Mouse (Mus musculus) ovary, postnatal 10 days (tissue): ENCODE data around the gene Dna2.
"Not testable (repeated sequence)": the region's sequence is repeated elsewhere in the genome, so short reads cannot be mapped to it uniquely, and the experiment has no call there.

ENCODE experiments used
- DNase-seq: peaks from one replicate; pipeline ENCODE4 v3.0.0; 2022; ENCODE audit warnings: low spot score

The Dna2 gene

GRCm38 (mm10) chr10:62946738-62947471 is at the start of gene Dna2:
TSS of gene Dna2 (plus strand) at chr10:62947026.
- peak; percentile 60 for DNase-seq

GRCm38 (mm10) chr10:62897437-62897836 is 49.4 kb upstream of the Dna2 start:
- no peak for DNase-seq

- DNase-seq: no peak
Observed at GRCm38 (mm10) chr10:62898061-62898460, 48.8 kb upstream of the Dna2 start.

- DNase-seq: no peak
Observed at GRCm38 (mm10) chr10:62900144-62900543, 46.7 kb upstream of the Dna2 start.

GRCm38 (mm10) chr10:62901826-62902225 is 45.0 kb upstream of the Dna2 start:
- DNase-seq: no peak

DNA sequence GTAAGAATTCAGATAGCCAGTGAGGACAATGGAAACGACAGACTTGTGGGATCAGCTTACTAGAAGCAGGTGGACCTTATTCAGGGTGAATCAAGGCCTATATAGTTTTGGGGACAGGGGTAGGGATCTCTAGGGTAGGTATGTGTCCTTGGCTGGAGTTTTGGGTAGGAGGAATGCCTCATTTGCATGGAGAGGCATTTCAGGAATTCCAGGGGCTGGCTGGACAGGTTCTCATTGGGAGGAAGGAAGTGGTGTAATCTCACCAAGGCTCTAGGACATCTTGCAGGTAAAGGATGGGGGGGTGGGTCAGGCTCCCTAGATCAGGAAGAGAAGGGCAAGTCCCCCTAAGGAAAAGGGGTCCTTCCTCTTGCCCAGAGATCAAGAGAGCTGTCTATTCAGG is 44.0 kb upstream of the Dna2 start:
- no peak for DNase-seq

GRCm38 (mm10) chr10:62906336-62906735 is 40.5 kb upstream of the Dna2 start:
- DNase-seq: no peak

DNA sequence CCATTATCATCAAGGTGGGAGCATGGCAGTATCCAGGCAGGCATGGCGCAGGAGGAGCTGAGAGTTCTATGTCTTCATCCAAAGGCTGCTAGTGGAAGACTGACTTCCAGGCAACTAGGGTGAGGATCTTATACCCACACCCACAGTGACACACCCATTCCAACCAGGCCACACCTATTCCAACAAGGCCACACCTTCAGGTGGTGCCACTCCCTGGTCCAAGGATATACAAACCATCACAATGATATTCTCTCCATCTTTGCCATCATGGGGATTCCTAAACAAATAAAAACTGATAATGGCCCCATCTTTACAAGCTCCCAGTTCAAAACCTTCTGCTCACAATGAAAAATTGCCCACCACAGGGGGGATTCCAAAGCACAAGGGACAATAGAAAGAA is 37.9 kb upstream of the Dna2 start, which contains the start of gene Tet1:
Gene Tet1 (minus strand): TSS at position 101 of the 400 bp plus-strand sequence.
- not testable (repeated sequence) for DNase-seq

DNA sequence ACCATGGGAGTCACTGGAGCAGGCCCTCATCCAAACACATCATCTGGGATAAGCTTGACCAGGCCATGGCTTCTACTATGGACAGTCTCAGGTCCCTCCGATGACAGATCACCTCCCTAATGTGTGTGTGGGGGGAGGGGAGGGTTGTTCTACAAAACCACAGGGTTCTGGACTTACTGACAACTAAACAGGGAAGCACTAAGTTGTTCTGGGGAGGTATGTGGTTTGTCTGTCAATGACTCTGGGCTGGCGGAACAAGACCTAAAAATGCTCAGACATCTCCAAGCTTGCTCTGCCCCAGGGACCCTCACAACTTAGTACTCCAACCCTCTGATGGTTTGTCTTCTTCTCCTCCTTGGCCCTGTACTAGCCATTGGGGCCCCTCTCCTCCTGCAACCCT is 35.7 kb upstream of the Dna2 start:
- DNase-seq: no peak

- DNase-seq: no peak
Observed at GRCm38 (mm10) chr10:62918985-62919384, 27.8 kb upstream of the Dna2 start.

GRCm38 (mm10) chr10:62919925-62920765 is 26.7 kb upstream of the Dna2 start, which contains the start of gene Slc25a16:
TSS of gene Slc25a16 (plus strand) at chr10:62920633.
- peak; percentile 88 for DNase-seq

GRCm38 (mm10) chr10:62920766-62921156 is 26.1 kb upstream of the Dna2 start:
- no peak for DNase-seq

GRCm38 (mm10) chr10:62924096-62924635 is 22.7 kb upstream of the Dna2 start:
- no peak for DNase-seq

DNA sequence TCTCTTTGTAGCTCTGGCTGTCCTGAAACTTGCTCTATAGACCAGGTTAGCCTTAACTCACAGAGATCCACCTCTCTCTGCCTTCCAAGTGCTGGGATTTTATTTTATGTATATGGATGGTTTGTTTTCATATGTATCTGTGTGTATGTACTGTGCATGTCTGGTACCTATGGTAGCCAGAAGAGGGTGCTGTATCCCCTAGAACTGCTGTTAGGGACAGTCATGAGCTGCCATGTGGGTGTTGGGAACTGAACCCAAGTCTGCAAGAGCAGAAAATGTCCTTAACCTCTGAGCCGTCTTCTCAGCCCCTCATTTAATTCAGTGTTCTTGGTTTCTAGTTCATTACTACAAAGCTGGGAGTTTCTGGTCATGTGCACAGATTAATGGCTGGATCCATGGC is 14.4 kb upstream of the Dna2 start:
- DNase-seq: no peak

GRCm38 (mm10) chr10:62944975-62945580 is 1.7 kb upstream of the Dna2 start:
- no peak for DNase-seq

DNA sequence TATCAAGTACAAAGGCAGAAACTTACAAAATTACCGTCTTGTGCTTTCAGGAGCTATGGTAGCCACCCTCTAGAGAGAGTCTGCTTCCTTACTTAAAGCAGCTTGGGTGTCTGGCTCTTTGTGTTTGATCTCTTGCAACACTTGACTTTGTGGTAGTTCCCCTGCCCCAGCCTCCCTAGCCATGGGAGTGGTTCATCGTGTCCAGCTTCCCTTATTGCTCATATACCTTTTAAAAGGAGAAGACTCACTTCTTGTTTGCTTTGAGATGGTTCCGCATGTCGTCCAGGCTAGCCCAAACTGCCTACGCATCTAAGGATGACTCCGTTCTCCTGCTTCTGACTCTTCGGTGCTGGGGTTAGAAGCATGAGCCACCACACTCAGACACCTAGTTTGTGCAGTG is 1.7 kb downstream of the Dna2 start:
- DNase-seq: no peak

- no peak for DNase-seq
Observed at GRCm38 (mm10) chr10:62963956-62964355, 17.1 kb downstream of the Dna2 start.

DNA sequence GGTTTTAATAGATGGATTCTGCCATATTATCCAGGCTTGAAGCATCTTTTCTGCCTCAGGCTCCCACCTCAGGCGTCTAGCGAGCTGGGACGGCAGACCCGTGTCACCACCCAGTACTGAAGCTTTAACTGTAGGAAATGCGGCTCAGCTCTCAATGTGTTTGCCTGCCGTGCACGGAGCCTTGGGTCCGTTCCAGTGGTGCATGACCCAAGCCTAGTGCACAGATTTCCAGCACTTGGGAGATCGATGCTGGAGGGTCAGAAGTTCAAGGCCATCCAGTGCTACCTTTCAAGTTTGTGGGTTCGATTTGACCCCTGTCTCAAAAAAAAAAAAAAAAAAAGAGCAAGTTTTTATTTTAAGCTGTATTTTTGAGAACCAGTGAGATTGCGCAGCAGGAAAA is 19.0 kb downstream of the Dna2 start:
- no peak for DNase-seq

GRCm38 (mm10) chr10:62966291-62966690 is 19.5 kb downstream of the Dna2 start:
- DNase-seq: no peak

GRCm38 (mm10) chr10:62971821-62972220 is 25.0 kb downstream of the Dna2 start:
- DNase-seq: no peak

DNA sequence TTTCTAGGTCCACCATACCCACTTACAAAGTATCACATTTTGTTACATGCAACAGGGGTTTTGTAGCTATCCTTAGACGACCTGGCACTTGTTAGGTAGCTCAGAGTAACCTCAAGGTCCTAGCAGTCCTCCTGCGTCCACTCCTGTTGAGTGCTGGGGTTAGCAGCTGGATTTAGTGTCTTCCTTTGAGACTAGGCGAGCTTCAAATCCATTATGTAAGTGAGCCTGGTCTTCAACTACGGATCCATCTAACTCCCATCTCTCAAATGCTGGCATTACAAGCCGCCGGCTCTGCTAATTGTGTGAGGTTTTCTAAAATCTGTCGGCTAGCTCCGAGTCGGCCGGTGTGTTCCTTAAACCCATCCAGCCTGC is 32.8 kb downstream of the Dna2 start:
- DNase-seq: no peak
